Mouse (Mus musculus): Measurements from ENCODE around the gene Ltbp1. TPM values are rescaled to one million over a fixed set of nuclear protein-coding genes. Genes with fewer than 3 reads are reported as not detected.

Ltbp1 gene
- polyA plus RNA-seq, 1 experiment from 2014 or later: 8.5 TPM

GRCm38 (mm10) chr17:75349602-75350001, 344.2 kb downstream of the Ltbp1 start:
- H3K9me3 ChIP-seq: peaks cover 5% of the 10 kb centered on the region; the same call in 1 of the 2 replicates
- no peaks in the 10 kb centered on the region for H3K27me3 ChIP-seq (replicated peaks; ENCODE audit: low read depth, poor library complexity, severe bottlenecking)
- H3K4me1 ChIP-seq: no peaks in the 10 kb centered on the region
- H3K27ac ChIP-seq (replicated peaks): no peak overlapping the region
- DNase-seq (ENCODE audit: low spot score): no peak
- no peak overlapping the region for H3K4me3 ChIP-seq
- 0 out of 2 replicates have a peak, but pooled peaks cover 3% of the 10 kb centered on the region for H3K36me3 ChIP-seq (replicated peaks)
- 90% methylated on average over 3 of the region's 3 CpGs for WGBS

- Histone ChIP-seq H3K36me3 (replicated peaks) (no peaks in the 10 kb centered on the region), H3K9me3 (no peaks in the 10 kb centered on the region), H3K27ac (replicated peaks) (no peak overlapping the region), H3K4me3 (no peak overlapping the region), H3K27me3 (replicated peaks; ENCODE audit: low read depth, poor library complexity, severe bottlenecking) (no peaks in the 10 kb centered on the region), H3K4me1 (no peaks in the 10 kb centered on the region)
- 83% methylated on average over 3 of the region's 3 CpGs for WGBS
- DNase-seq (ENCODE audit: low spot score): no peak
Observed at GRCm38 (mm10) chr17:75353323-75353722, 348.0 kb downstream of the Ltbp1 start.

GRCm38 (mm10) chr17:75355431-75355830, 350.1 kb downstream of the Ltbp1 start:
- H3K4me1 ChIP-seq: no peaks in the 10 kb centered on the region
- H3K36me3 ChIP-seq (replicated peaks): peaks cover 8% of the 10 kb centered on the region; the same call in 1 of the 2 replicates
- H3K4me3 ChIP-seq: no peak overlapping the region
- H3K27me3 ChIP-seq (replicated peaks; ENCODE audit: low read depth, poor library complexity, severe bottlenecking): no peaks in the 10 kb centered on the region
- WGBS: 85% methylated on average over 5 of the region's 5 CpGs
- no peak overlapping the region for H3K27ac ChIP-seq (replicated peaks)
- DNase-seq (ENCODE audit: low spot score): no peak
- H3K9me3 ChIP-seq: no peaks in the 10 kb centered on the region

GRCm38 (mm10) chr17:75360111-75360510, 354.7 kb downstream of the Ltbp1 start:
- Histone ChIP-seq H3K27ac (replicated peaks) (no peak overlapping the region), H3K9me3 (no peaks in the 10 kb centered on the region), H3K36me3 (replicated peaks) (peaks cover 24% of the 10 kb centered on the region; the same call in 1 of the 2 replicates), H3K4me3 (no peak overlapping the region), H3K27me3 (replicated peaks; ENCODE audit: low read depth, poor library complexity, severe bottlenecking) (no peaks in the 10 kb centered on the region), H3K4me1 (no peaks in the 10 kb centered on the region)
- WGBS: 92% methylated on average over 7 of the region's 7 CpGs
- DNase-seq (ENCODE audit: low spot score): no peak

- Histone ChIP-seq H3K9me3 (no peaks in the 10 kb centered on the region), H3K27ac (replicated peaks) (no peak overlapping the region), H3K4me3 (no peak overlapping the region), H3K27me3 (replicated peaks; ENCODE audit: low read depth, poor library complexity, severe bottlenecking) (no peaks in the 10 kb centered on the region), H3K36me3 (replicated peaks) (peaks cover 13% of the 10 kb centered on the region; the same call in 1 of the 2 replicates), H3K4me1 (no peaks in the 10 kb centered on the region)
- 93% methylated on average over 6 of the region's 6 CpGs for WGBS
- no peak for DNase-seq (ENCODE audit: low spot score)
Observed at GRCm38 (mm10) chr17:75366332-75366731, 361.0 kb downstream of the Ltbp1 start.

- H3K9me3 ChIP-seq: no peaks in the 10 kb centered on the region
- no peak overlapping the region for H3K4me3 ChIP-seq
- DNase-seq (ENCODE audit: low spot score): no peak
- H3K4me1 ChIP-seq: no peaks in the 10 kb centered on the region
- 95% methylated on average over 18 of the region's 18 CpGs for WGBS
- peaks cover 13% of the 10 kb centered on the region; the same call in 1 of the 2 replicates for H3K36me3 ChIP-seq (replicated peaks)
- no peak overlapping the region for H3K27ac ChIP-seq (replicated peaks)
- no peaks in the 10 kb centered on the region for H3K27me3 ChIP-seq (replicated peaks; ENCODE audit: low read depth, poor library complexity, severe bottlenecking)
Observed at GRCm38 (mm10) chr17:75367486-75368155, 362.3 kb downstream of the Ltbp1 start.

GRCm38 (mm10) chr17:75368580-75368979, 363.2 kb downstream of the Ltbp1 start:
- Histone ChIP-seq H3K9me3 (no peaks in the 10 kb centered on the region), H3K27me3 (replicated peaks; ENCODE audit: low read depth, poor library complexity, severe bottlenecking) (no peaks in the 10 kb centered on the region), H3K4me3 (no peak overlapping the region), H3K27ac (replicated peaks) (no peak overlapping the region), H3K36me3 (replicated peaks) (peaks cover 7% of the 10 kb centered on the region; the same call in 1 of the 2 replicates), H3K4me1 (no peaks in the 10 kb centered on the region)
- no peak for DNase-seq (ENCODE audit: low spot score)
- WGBS: 88% methylated on average over 5 of the region's 5 CpGs

- 65% methylated on average over 7 of the region's 7 CpGs for WGBS
- peak; percentile 42 for DNase-seq (ENCODE audit: low spot score)
- no peaks in the 10 kb centered on the region for H3K9me3 ChIP-seq
Observed at GRCm38 (mm10) chr17:75369351-75369750, 364.0 kb downstream of the Ltbp1 start.

GRCm38 (mm10) chr17:75370120-75370519, 364.8 kb downstream of the Ltbp1 start:
- H3K4me3 ChIP-seq: no peak overlapping the region
- no peaks in the 10 kb centered on the region for H3K27me3 ChIP-seq (replicated peaks; ENCODE audit: low read depth, poor library complexity, severe bottlenecking)
- WGBS: 90% methylated on average over 4 of the region's 4 CpGs
- H3K27ac ChIP-seq (replicated peaks): no peak overlapping the region
- peak; percentile 26 for DNase-seq (ENCODE audit: low spot score)
- no peaks in the 10 kb centered on the region for H3K9me3 ChIP-seq
- H3K36me3 ChIP-seq (replicated peaks): no peaks in the 10 kb centered on the region; the same call in 1 of the 2 replicates
- H3K4me1 ChIP-seq: no peaks in the 10 kb centered on the region

More at GRCm38 (mm10) chr17:75369351-75369750, 364.0 kb downstream of the Ltbp1 start:
- H3K4me3 ChIP-seq: no peak overlapping the region
- H3K36me3 ChIP-seq (replicated peaks): peaks cover 1% of the 10 kb centered on the region; the same call in 1 of the 2 replicates
- no peak overlapping the region for H3K27ac ChIP-seq (replicated peaks)
- no peaks in the 10 kb centered on the region for H3K4me1 ChIP-seq
- no peaks in the 10 kb centered on the region for H3K27me3 ChIP-seq (replicated peaks; ENCODE audit: low read depth, poor library complexity, severe bottlenecking)

- H3K4me3 ChIP-seq: no peak overlapping the region
- WGBS: 91% methylated on average over 11 of the region's 11 CpGs
- no peaks in the 10 kb centered on the region for H3K27me3 ChIP-seq (replicated peaks; ENCODE audit: low read depth, poor library complexity, severe bottlenecking)
- no peaks in the 10 kb centered on the region for H3K9me3 ChIP-seq
- no peaks in the 10 kb centered on the region for H3K4me1 ChIP-seq
- no peak overlapping the region for H3K27ac ChIP-seq (replicated peaks)
- H3K36me3 ChIP-seq (replicated peaks): no peaks in the 10 kb centered on the region
- no peak for DNase-seq (ENCODE audit: low spot score)
Observed at GRCm38 (mm10) chr17:75371650-75372049, 366.3 kb downstream of the Ltbp1 start.

- DNase-seq (ENCODE audit: low spot score): peak; percentile 41
- no peaks in the 10 kb centered on the region for H3K27me3 ChIP-seq (replicated peaks; ENCODE audit: low read depth, poor library complexity, severe bottlenecking)
- 57% methylated on average over 3 of the region's 3 CpGs for WGBS
- H3K9me3 ChIP-seq: no peaks in the 10 kb centered on the region
- no peaks in the 10 kb centered on the region for H3K36me3 ChIP-seq (replicated peaks)
- no peak overlapping the region for H3K27ac ChIP-seq (replicated peaks)
- no peak overlapping the region for H3K4me3 ChIP-seq
- H3K4me1 ChIP-seq: no peaks in the 10 kb centered on the region
Observed at GRCm38 (mm10) chr17:75372371-75372770, 367.0 kb downstream of the Ltbp1 start.

- Histone ChIP-seq H3K36me3 (replicated peaks) (no peaks in the 10 kb centered on the region), H3K4me3 (no peak overlapping the region), H3K27ac (replicated peaks) (no peak overlapping the region), H3K27me3 (replicated peaks; ENCODE audit: low read depth, poor library complexity, severe bottlenecking) (no peaks in the 10 kb centered on the region), H3K4me1 (no peaks in the 10 kb centered on the region), H3K9me3 (no peaks in the 10 kb centered on the region)
- no peak for DNase-seq (ENCODE audit: low spot score)
- WGBS: 73% methylated on average over 5 of the region's 5 CpGs
Observed at GRCm38 (mm10) chr17:75374287-75375024, 369.1 kb downstream of the Ltbp1 start.
